Mouse (Mus musculus) gastrocnemius, postnatal 14 days (tissue): ENCODE results near the gene Kir3dl2. TPM values are rescaled to one million over a fixed set of nuclear protein-coding genes. Genes with fewer than 3 reads are reported as not detected.
"Not testable (repeated sequence)": the region's sequence is repeated elsewhere in the genome, so short reads cannot be mapped to it uniquely, and the experiment has no call there.

Source experiments
- DNase-seq: peaks from one replicate; pipeline ENCODE4 v3.0.0; 2021; ENCODE audit warnings: mixed read lengths
- intact Hi-C: fragments of 180-260 bp; cut with DNase I; formaldehyde crosslinking; loops from one replicate; pipeline ENCODE4 v1.15.1; 2025; ENCODE audit warnings: low total_unique reads
- long read RNA-seq, 2 experiments: library from polyadenylated mRNA; stranded (forward); transcript quantifications; one replicate each; pipeline ENCODE4 v2.0.0; 2021
- total RNA-seq, 2 experiments: library from RNA; stranded (reverse); gene quantifications; 2 replicates each; pipeline ENCODE4 v1.2.3; 2021

Gene Kir3dl2
- total RNA-seq, result not detected
- long read RNA-seq, experiment 1, result 0 reads
- long read RNA-seq, experiment 2, result 0 reads

DNA sequence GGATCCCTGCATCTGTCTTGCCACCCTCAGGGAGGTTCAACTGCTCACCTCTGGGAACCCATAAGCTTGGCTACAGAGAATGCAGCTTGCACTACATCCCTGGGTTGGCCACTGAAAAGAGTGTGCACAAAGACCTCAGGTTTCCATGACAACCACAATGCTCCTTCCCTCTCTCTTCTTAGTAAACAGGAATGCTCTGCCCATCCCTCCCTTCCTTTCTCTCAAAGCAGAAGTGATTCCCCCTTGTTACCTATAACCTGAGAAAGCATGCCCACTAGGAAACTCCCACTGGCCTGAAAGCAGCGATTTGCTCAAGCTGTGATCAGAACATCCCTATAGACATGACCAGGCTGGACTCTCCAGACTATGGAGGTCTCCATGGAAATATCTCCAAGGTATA lies at the start of gene Kir3dl2:
Gene Kir3dl2, minus strand, starts transcription at position 101 of the 400 bp plus-strand sequence.
- DNase-seq, intact Hi-C loops: not testable (repeated sequence)

- intact Hi-C loops, result no loop called here
- no peak for DNase-seq
Measured at GRCm38 (mm10) chrX:136590897-136591257, 47.0 kb upstream of the Kir3dl2 start.

DNA sequence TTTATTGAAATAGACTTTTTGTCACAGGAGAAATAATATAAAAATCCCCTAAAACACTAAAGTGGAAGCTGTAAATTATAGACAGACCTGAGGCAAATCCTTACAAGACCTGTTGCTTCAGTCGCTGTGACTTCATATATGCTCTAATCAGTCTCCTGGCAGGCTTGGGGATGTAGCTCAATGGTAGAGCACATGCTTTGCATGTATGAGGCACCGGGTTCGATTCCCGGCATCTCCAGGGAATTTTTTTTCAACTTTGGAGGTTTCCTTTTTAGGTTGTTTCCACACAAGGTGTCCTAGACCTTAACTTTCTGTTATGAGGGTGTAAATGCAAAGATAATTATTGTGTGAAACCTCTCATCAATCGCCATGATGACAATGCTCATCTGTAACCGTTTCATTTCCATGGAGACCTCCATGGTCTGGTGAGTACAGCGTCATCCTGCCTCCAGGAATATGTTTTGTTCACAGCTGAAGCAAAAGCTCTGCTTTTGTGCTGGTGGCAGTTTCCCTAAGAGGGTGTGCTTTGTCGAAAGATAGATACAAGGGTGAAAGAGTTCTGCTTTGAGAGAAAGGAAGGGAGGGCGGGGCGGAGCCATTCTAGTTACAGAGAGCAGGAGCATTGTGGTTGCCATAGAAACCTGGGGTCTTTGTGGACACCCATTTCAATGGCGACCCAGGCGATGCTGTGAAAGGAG lies 46.5 kb upstream of the Kir3dl2 start, which contains the start of gene Tceal3:
Gene Tceal3, plus strand, starts transcription at position 644 of the 698 bp plus-strand sequence.
- intact Hi-C loops, result no loop called here
- no peak for DNase-seq

DNA sequence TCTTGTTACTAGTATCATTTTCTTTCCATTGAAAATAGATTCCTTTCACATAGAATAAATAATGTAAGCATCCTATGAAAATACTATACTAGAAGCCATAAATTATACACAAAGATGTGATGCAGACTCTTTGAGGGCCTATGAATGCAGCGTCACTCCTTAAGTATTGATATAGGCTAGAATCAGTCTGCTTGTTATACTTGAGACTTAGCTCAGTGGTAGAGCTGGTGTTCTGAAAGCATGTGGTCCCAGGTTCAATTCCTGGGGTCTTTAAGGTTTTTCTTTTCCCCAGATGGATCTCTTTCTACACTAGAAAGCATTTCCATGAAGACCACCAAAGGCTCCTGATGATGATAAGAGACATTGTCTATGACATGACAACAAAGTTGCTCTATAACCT lies 40.8 kb upstream of the Kir3dl2 start:
- DNase-seq, result no peak
- intact Hi-C loops, result no loop called here

DNA sequence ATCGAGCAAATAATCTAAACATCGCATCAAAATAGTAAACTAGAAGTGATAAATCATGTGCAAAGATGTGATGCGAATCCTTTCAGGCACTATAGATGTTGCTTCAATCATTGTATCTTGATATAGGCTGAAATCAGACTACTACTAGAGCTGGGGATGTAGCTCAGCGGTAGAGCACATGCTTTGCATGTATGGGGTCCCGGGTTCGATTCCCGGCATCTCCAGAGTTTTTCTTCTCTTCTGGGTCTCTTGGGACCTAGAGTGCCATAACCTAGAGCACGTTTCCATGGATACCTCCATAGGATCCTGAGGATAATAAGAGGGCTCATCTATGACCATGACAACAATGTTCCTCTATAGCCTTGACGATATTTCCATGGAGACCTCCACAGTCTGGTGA lies 25.2 kb upstream of the Kir3dl2 start:
- not testable (repeated sequence) for DNase-seq

GRCm38 (mm10) chrX:136517699-136518098 lies 26.2 kb downstream of the Kir3dl2 start, which contains the start of gene Kir3dl1:
Kir3dl1 (plus strand) TSS chrX:136517999.
- intact Hi-C loops, DNase-seq: not testable (repeated sequence)

More for the DNA sequence above, 25.2 kb upstream of the Kir3dl2 start:
- intact Hi-C loops, result not testable (repeated sequence)

Other genes with a start within 250 kb of the Kir3dl2 start
- gene Kir3dl1, start 26.1 kb downstream of the Kir3dl2 start, total RNA-seq, result not detected
- gene Tceal3, start 46.8 kb upstream of the Kir3dl2 start, total RNA-seq, result 1 to 10 TPM; 2.1 to 2.3 TPM
- 1 to 10 TPM; 2.6 to 2.8 TPM for gene Tceal1, start 163.9 kb upstream of the Kir3dl2 start, total RNA-seq
- 100 to 1,000 TPM; 149 to 161 TPM for gene Morf4l2, start 199.6 kb upstream of the Kir3dl2 start, total RNA-seq
- gene Glra4, start 236.1 kb upstream of the Kir3dl2 start, total RNA-seq, result not detected